Mouse (Mus musculus): ENCODE results near the gene Kcnk16. TPM values are rescaled to one million over a fixed set of nuclear protein-coding genes. Genes with fewer than 3 reads are reported as not detected.

Gene Kcnk16
- polyA plus RNA-seq, 1 experiment from 2014 or later = 0.12 TPM

- Histone ChIP-seq H3K4me1 (no peaks in the 10 kb centered on the region), H3K9ac (no peak overlapping the region), H3K9me3 (replicated peaks) (no peaks in the 10 kb centered on the region), H3K4me3 (replicated peaks) (no peak overlapping the region), H3K27ac (replicated peaks) (no peak overlapping the region), H3K4me2 (replicated peaks) (no peak overlapping the region), H3K36me3 (no peaks in the 10 kb centered on the region), H3K27me3 (no peaks in the 10 kb centered on the region)
- no peak for ATAC-seq (ENCODE audit: insufficient number of reproducible peaks, low FRiP score, low TSS enrichment, low read depth)
- WGBS = 80% methylated on average over 7 of the region's 7 CpGs
These were observed 52.3 kb downstream of the Kcnk16 start for GRCm38 (mm10) chr14:20216561-20217298.

- no peak for ATAC-seq (ENCODE audit: insufficient number of reproducible peaks, low FRiP score, low TSS enrichment, low read depth)
- H3K9ac ChIP-seq = no peak overlapping the region
- no peaks in the 10 kb centered on the region for H3K27me3 ChIP-seq
- H3K4me2 ChIP-seq (replicated peaks) = no peak overlapping the region
- no peak overlapping the region for H3K4me3 ChIP-seq (replicated peaks)
- H3K27ac ChIP-seq (replicated peaks) = no peak overlapping the region
- WGBS = 55% methylated on average over 5 of the region's 5 CpGs
- H3K36me3 ChIP-seq = no peaks in the 10 kb centered on the region
- no peaks in the 10 kb centered on the region for H3K9me3 ChIP-seq (replicated peaks)
- no peaks in the 10 kb centered on the region for H3K4me1 ChIP-seq
These were observed 53.2 kb downstream of the Kcnk16 start for GRCm38 (mm10) chr14:20215826-20216225.

GRCm38 (mm10) chr14:20214125-20214524, 54.9 kb downstream of the Kcnk16 start:
- no peaks in the 10 kb centered on the region for H3K4me1 ChIP-seq
- no peaks in the 10 kb centered on the region for H3K36me3 ChIP-seq
- H3K9me3 ChIP-seq (replicated peaks) = no peaks in the 10 kb centered on the region
- no peak overlapping the region for H3K27ac ChIP-seq (replicated peaks)
- WGBS = 74% methylated on average over 7 of the region's 7 CpGs
- no peak for ATAC-seq (ENCODE audit: insufficient number of reproducible peaks, low FRiP score, low TSS enrichment, low read depth)
- H3K4me3 ChIP-seq (replicated peaks) = no peak overlapping the region
- no peak overlapping the region for H3K4me2 ChIP-seq (replicated peaks)
- no peak overlapping the region for H3K9ac ChIP-seq
- H3K27me3 ChIP-seq = no peaks in the 10 kb centered on the region

- WGBS = 66% methylated on average over 9 of the region's 9 CpGs
These were observed 57.0 kb downstream of the Kcnk16 start for GRCm38 (mm10) chr14:20211754-20212601.

More at GRCm38 (mm10) chr14:20211754-20212601, 57.0 kb downstream of the Kcnk16 start:
- Histone ChIP-seq H3K9me3 (replicated peaks) (no peaks in the 10 kb centered on the region), H3K4me3 (replicated peaks) (no peak overlapping the region), H3K4me1 (no peaks in the 10 kb centered on the region), H3K27ac (replicated peaks) (no peak overlapping the region), H3K9ac (no peak overlapping the region), H3K36me3 (no peaks in the 10 kb centered on the region), H3K27me3 (no peaks in the 10 kb centered on the region), H3K4me2 (replicated peaks) (no peak overlapping the region)
- no peak for ATAC-seq (ENCODE audit: insufficient number of reproducible peaks, low FRiP score, low TSS enrichment, low read depth)

Other genes starting within 250 kb of the Kcnk16 start
- gene Saysd1, start 130.7 kb downstream of the Kcnk16 start, polyA plus RNA-seq (2015; fragmentation: Nextera tagmentation; extraction: Ambion mirVana) = 12.9 and 13.2 TPM in 2 replicates
- gene Kcnk5, start 87.4 kb downstream of the Kcnk16 start, polyA plus RNA-seq (2015; fragmentation: Nextera tagmentation; extraction: Ambion mirVana) = 4.7 and 5.5 TPM in 2 replicates
- gene Nudt13, start 25.5 kb upstream of the Kcnk16 start, polyA plus RNA-seq (2015; fragmentation: Nextera tagmentation; extraction: Ambion mirVana) = 16.6 and 22.8 TPM in 2 replicates
- 47.3 and 54.4 TPM in 2 replicates for gene Ecd, start 78.9 kb upstream of the Kcnk16 start, polyA plus RNA-seq (2015; fragmentation: Nextera tagmentation; extraction: Ambion mirVana)
- 36.0 and 36.9 TPM in 2 replicates for gene Fam149b, start 79.0 kb upstream of the Kcnk16 start, polyA plus RNA-seq (2015; fragmentation: Nextera tagmentation; extraction: Ambion mirVana)
- 168 and 176 TPM in 2 replicates for gene Dnajc9, start 119.7 kb upstream of the Kcnk16 start, polyA plus RNA-seq (2015; fragmentation: Nextera tagmentation; extraction: Ambion mirVana)
- gene Mrps16, start 124.4 kb upstream of the Kcnk16 start, polyA plus RNA-seq (2015; fragmentation: Nextera tagmentation; extraction: Ambion mirVana) = 82.9 and 90.6 TPM in 2 replicates
- gene Cfap70, start 183.0 kb upstream of the Kcnk16 start, polyA plus RNA-seq (2015; fragmentation: Nextera tagmentation; extraction: Ambion mirVana) = 4.2 and 7.3 TPM in 2 replicates
- 56.4 and 61.7 TPM in 2 replicates for gene Anxa7, start 210.9 kb upstream of the Kcnk16 start, polyA plus RNA-seq (2015; fragmentation: Nextera tagmentation; extraction: Ambion mirVana)
- 1.9 and 2.0 TPM in 2 replicates for gene Mss51, start 227.7 kb upstream of the Kcnk16 start, polyA plus RNA-seq (2015; fragmentation: Nextera tagmentation; extraction: Ambion mirVana)

Data from embryonic facial prominence, embryonic 15.5 days (tissue).